Mouse (Mus musculus) stomach, embryonic 14.5 days (tissue): ENCODE measurements at regions not wholly inside any gene's neighbourhood (a gene's known extent, or its start where the extent isn't known, plus 50 kb on each side); places are given as distances from the start of the nearest gene placed in this dataset.

Source experiments
- ATAC-seq: fragments of 200-750 bp; cut with Nextera tagmentation; 2 replicates; pipeline ENCODE4 v1.8.0; 2017; ENCODE audit warnings: low read depth, moderate TSS enrichment; ENCODE audit not compliant: insufficient number of reproducible peaks, insufficient read depth, low FRiP score
- H3K27ac ChIP-seq: fragments of 300-500 bp; sonication (generic); 2 replicates; pipeline ENCODE4 v1.5.1; 2014; ENCODE audit warnings: mild to moderate bottlenecking, low read length, moderate library complexity, mixed read lengths
- H3K27me3 ChIP-seq: fragments of 300-500 bp; sonication (generic); 2 replicates; pipeline ENCODE4 v1.6.1; 2014; ENCODE audit warnings: low read length, control low read depth, mixed read lengths; ENCODE audit not compliant: control insufficient read depth, insufficient read depth
- H3K36me3 ChIP-seq: fragments of 300-500 bp; sonication (generic); 2 replicates; pipeline ENCODE4 v1.6.1; 2014; ENCODE audit warnings: mild to moderate bottlenecking, control low read depth, low read length, moderate library complexity, mixed read lengths; ENCODE audit not compliant: control insufficient read depth, insufficient read depth
- H3K4me1 ChIP-seq: fragments of 300-500 bp; sonication (generic); 2 replicates; pipeline ENCODE4 v1.6.1; 2014; ENCODE audit warnings: low read length, control low read depth, mixed read lengths; ENCODE audit not compliant: control insufficient read depth, insufficient read depth
- H3K4me2 ChIP-seq: fragments of 300-500 bp; sonication (generic); replicated peaks from 2 replicates; pipeline ENCODE4 v1.6.1; 2014; ENCODE audit warnings: low read depth, low read length, control low read depth
- H3K4me3 ChIP-seq: fragments of 300-500 bp; sonication (generic); 2 replicates; pipeline ENCODE4 v1.5.1; 2014; ENCODE audit warnings: low read depth, low read length, control low read depth
- H3K9ac ChIP-seq: fragments of 300-500 bp; sonication (generic); replicated peaks from 2 replicates; pipeline ENCODE4 v1.6.1; 2014; ENCODE audit warnings: low read depth, mild to moderate bottlenecking, control low read depth, low read length, moderate library complexity, mixed read lengths
- H3K9me3 ChIP-seq: fragments of 300-500 bp; sonication (generic); 2 replicates; pipeline ENCODE4 v1.6.1; 2016; ENCODE audit warnings: low read depth, low read length, control low read depth; ENCODE audit not compliant: control insufficient read depth
- WGBS: fragments of 180-500 bp; shearing (Covaris S2); extraction: QIAGEN DNeasy Blood & Tissue Kit; methylation state at CpG from one replicate; pipeline ENCODE4 v1.1.7; 2014; 5-methylcytosine and 5-hydroxymethylcytosine counted together

DNA sequence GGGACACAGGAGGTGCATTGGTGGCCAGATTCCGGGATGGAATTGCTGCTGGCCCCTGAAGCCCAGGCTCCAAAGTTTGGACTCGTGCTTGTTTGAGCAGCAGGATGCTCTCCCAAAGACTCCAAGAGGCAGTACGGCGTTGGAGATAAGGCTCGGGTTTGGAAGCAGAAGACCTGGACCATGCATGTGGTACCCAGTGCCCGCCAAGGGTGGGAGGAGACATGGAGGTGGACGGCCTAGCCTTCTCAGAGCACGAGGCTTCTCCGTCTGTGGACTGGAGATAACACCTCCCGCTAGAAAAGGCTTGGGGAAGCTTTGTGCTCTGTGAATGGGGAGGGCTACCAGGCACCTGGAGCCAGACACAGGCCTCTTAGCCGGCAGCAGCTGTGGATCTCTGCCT is 271.7 kb downstream of the Rps6kc1 start:
- H3K27ac ChIP-seq, result no peak overlapping the region
- H3K36me3 ChIP-seq, result no peaks in the 10 kb centered on the region
- H3K4me1 ChIP-seq, result no peaks in the 10 kb centered on the region
- no peak overlapping the region for H3K9ac ChIP-seq
- no peak overlapping the region for H3K4me3 ChIP-seq
- H3K9me3 ChIP-seq, result no peaks in the 10 kb centered on the region
- no peaks in the 10 kb centered on the region for H3K27me3 ChIP-seq
- 82% methylated on average over 11 of the region's 11 CpGs for WGBS
- ATAC-seq, result no peak
- H3K4me2 ChIP-seq, result no peak overlapping the region

DNA sequence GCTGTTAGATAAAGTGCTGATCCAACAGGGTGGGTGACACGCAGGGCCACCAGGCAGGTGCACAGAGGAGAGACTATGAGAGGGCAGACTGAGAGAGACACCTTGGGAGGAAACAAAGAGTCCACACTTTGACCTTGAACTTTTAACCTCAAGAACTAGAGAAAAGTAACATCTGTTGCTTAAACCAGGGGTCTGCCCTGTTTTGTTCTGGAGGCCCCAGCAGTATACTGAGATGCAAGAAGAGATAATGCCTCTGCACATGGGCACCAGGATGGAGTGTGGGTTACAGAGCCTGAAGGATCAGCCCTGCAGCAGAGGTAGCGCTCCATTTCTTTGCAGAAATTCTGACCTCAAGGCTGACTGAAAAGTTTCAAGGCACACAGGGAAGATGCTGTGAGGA is 276.6 kb downstream of the Rps6kc1 start:
- Histone ChIP-seq H3K4me2 (no peak overlapping the region), H3K4me1 (no peaks in the 10 kb centered on the region), H3K4me3 (no peak overlapping the region), H3K9ac (no peak overlapping the region), H3K27me3 (no peaks in the 10 kb centered on the region), H3K27ac (no peak overlapping the region), H3K36me3 (no peaks in the 10 kb centered on the region), H3K9me3 (no peaks in the 10 kb centered on the region)
- 70% methylated on average over 2 of the region's 2 CpGs for WGBS
- ATAC-seq, result no peak

DNA sequence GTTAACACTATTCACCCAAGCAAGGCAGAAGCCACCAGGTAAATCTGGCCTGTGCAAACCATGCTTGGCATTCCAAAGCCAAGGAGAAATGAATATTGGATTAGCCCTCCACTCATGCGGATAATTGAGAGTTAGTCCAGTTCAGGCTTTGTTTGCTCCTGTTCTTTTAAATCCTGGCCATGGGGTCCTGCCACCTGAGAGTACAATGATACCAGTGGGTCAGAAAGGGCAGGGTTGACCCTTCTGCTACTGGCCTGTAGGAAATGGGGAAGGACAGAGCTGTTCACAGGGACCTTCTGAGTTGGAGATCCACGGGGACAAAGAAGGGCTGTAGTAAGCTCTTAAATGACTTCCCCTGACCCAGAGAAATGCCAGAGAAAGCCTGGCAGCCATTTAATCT is 279.9 kb downstream of the Rps6kc1 start:
- no peaks in the 10 kb centered on the region for H3K4me1 ChIP-seq
- no peak overlapping the region for H3K4me2 ChIP-seq
- 64% methylated on average over 2 of the region's 2 CpGs for WGBS
- no peak overlapping the region for H3K9ac ChIP-seq
- H3K27ac ChIP-seq, result no peak overlapping the region
- no peaks in the 10 kb centered on the region for H3K27me3 ChIP-seq
- no peaks in the 10 kb centered on the region for H3K9me3 ChIP-seq
- ATAC-seq, result no peak
- H3K4me3 ChIP-seq, result no peak overlapping the region
- no peaks in the 10 kb centered on the region for H3K36me3 ChIP-seq

DNA sequence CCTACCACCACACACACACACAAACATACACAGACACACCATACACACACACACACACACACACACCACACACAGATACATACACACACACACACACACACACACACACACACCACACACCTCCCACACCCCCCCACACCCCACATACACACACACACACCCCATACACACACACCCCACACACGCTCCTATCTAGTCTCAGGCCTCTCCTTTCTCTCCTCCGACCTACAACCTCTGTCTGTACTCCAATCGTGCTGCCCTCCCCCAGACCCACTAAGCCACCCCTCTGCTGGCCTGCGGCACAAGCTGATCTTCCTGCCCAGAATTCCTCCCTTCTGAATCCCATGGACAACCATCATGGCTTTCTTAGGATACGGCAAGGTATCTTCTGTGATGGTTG is 281.4 kb downstream of the Rps6kc1 start:
- ATAC-seq, result no peak
- H3K9me3 ChIP-seq, result no peaks in the 10 kb centered on the region
- H3K27ac ChIP-seq, result no peak overlapping the region
- no peaks in the 10 kb centered on the region for H3K4me1 ChIP-seq
- no peaks in the 10 kb centered on the region for H3K36me3 ChIP-seq
- H3K27me3 ChIP-seq, result no peaks in the 10 kb centered on the region
- H3K4me3 ChIP-seq, result no peak overlapping the region
- no peak overlapping the region for H3K4me2 ChIP-seq
- 93% methylated on average over 5 of the region's 5 CpGs for WGBS
- no peak overlapping the region for H3K9ac ChIP-seq

GRCm38 (mm10) chr1:190623916-190624315 is 287.7 kb downstream of the Rps6kc1 start:
- H3K4me3 ChIP-seq, result no peak overlapping the region
- no peak overlapping the region for H3K4me2 ChIP-seq
- no peaks in the 10 kb centered on the region for H3K4me1 ChIP-seq
- H3K27me3 ChIP-seq, result no peaks in the 10 kb centered on the region
- ATAC-seq, result no peak
- WGBS, result 88% methylated on average over 8 of the region's 8 CpGs
- no peak overlapping the region for H3K9ac ChIP-seq
- H3K9me3 ChIP-seq, result no peaks in the 10 kb centered on the region
- no peak overlapping the region for H3K27ac ChIP-seq
- H3K36me3 ChIP-seq, result no peaks in the 10 kb centered on the region

- WGBS, result 53% methylated on average over 3 of the region's 3 CpGs
- Histone ChIP-seq H3K27ac (no peak overlapping the region), H3K27me3 (no peaks in the 10 kb centered on the region), H3K4me2 (no peak overlapping the region), H3K9ac (no peak overlapping the region), H3K4me1 (no peaks in the 10 kb centered on the region), H3K36me3 (no peaks in the 10 kb centered on the region), H3K9me3 (no peaks in the 10 kb centered on the region), H3K4me3 (no peak overlapping the region)
- no peak for ATAC-seq
These were observed 311.1 kb downstream of the Rps6kc1 start for GRCm38 (mm10) chr1:190600425-190600824.

- no peaks in the 10 kb centered on the region for H3K36me3 ChIP-seq
- no peak for ATAC-seq
- H3K4me1 ChIP-seq, result no peaks in the 10 kb centered on the region
- H3K9me3 ChIP-seq, result no peaks in the 10 kb centered on the region
- no peak overlapping the region for H3K4me3 ChIP-seq
- H3K27ac ChIP-seq, result no peak overlapping the region
- H3K27me3 ChIP-seq, result no peaks in the 10 kb centered on the region
- H3K9ac ChIP-seq, result no peak overlapping the region
- WGBS, result 85% methylated on average over 11 of the region's 11 CpGs
- H3K4me2 ChIP-seq, result no peak overlapping the region
These were observed 311.9 kb downstream of the Rps6kc1 start for GRCm38 (mm10) chr1:190599622-190600021.

DNA sequence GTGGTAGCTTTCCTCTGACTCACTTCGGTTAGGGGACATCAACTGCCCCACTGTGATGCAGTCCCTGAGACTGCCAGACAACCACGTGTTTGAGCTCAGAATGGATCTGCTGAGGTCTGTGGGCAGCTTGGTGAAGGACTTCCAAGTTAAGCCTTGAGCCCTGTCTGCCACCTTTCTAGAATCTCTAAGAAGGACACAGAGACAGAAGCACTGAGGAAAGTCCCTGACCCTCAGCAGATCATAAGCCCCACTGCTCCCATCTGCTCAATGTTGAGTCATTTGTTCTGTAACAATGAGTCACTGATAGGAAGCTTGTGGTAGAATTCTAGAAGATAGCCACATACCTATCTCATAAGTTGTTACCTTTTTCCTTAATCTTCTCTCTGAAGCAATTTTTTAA is 315.4 kb downstream of the Rps6kc1 start:
- 88% methylated on average over 2 of the region's 2 CpGs for WGBS
- ATAC-seq, result no peak
- Histone ChIP-seq H3K9me3 (no peaks in the 10 kb centered on the region), H3K9ac (no peak overlapping the region), H3K4me2 (no peak overlapping the region), H3K27me3 (no peaks in the 10 kb centered on the region), H3K4me3 (no peak overlapping the region), H3K36me3 (no peaks in the 10 kb centered on the region), H3K4me1 (no peaks in the 10 kb centered on the region), H3K27ac (no peak overlapping the region)

DNA sequence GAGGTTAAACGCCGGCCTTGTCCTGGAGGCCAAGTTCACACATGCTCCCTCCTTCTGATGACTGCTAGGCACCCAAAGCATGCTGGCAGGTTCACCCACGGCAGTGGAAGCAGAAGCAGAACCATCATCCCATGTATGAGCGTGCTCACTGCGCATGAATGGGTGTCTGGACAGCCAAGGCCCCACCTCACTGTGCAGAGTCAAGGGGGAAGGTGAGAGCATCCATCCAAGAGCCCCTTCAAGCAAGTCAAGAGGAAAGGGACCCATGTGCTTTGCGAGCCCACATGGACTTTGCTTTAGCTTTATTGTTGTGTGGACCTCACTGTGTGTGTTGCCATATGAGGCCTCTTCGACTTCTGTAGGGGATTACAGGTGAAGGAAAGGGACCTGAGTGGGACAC is 319.9 kb downstream of the Rps6kc1 start:
- Histone ChIP-seq H3K36me3 (no peaks in the 10 kb centered on the region), H3K4me2 (no peak overlapping the region), H3K27ac (no peak overlapping the region), H3K4me1 (no peaks in the 10 kb centered on the region), H3K9me3 (no peaks in the 10 kb centered on the region), H3K4me3 (no peak overlapping the region), H3K9ac (no peak overlapping the region), H3K27me3 (no peaks in the 10 kb centered on the region)
- WGBS, result 96% methylated on average over 7 of the region's 7 CpGs
- no peak for ATAC-seq
